Mouse (Mus musculus) gastrocnemius, adult 2 months (tissue): Measurements from ENCODE around the gene Pdxp. TPM values are rescaled to one million over a fixed set of nuclear protein-coding genes. Genes with fewer than 3 reads are reported as not detected.

Experiments used
- DNase-seq: peaks from one replicate; pipeline ENCODE4 v3.0.0; 2022
- H3K27ac ChIP-seq: fragments of 200-600 bp; 2 replicates; pipeline ENCODE4 v1.8.1; 2022; ENCODE audit warnings: mild to moderate bottlenecking
- H3K4me3 ChIP-seq: fragments of 200-600 bp; 2 replicates; pipeline ENCODE4 v1.8.1; 2022; ENCODE audit warnings: mild to moderate bottlenecking, moderate library complexity
- CTCF ChIP-seq: fragments of 200-600 bp; IDR thresholded peaks from 2 replicates; pipeline ENCODE4 v1.8.1; 2022; ENCODE audit warnings: antibody characterized with exemption, mild to moderate bottlenecking, moderate library complexity
- intact Hi-C: fragments of 180-260 bp; cut with DNase I; formaldehyde crosslinking; loops from one replicate; pipeline ENCODE4 v1.15.1; 2025
- total RNA-seq, 2 experiments: library from RNA; stranded (reverse); gene quantifications; 2 replicates each; pipeline ENCODE4 v1.2.3; 2021

Pdxp gene
- total RNA-seq, 2 experiments from 2014 or later = 1.1 to 1.4 TPM

DNA sequence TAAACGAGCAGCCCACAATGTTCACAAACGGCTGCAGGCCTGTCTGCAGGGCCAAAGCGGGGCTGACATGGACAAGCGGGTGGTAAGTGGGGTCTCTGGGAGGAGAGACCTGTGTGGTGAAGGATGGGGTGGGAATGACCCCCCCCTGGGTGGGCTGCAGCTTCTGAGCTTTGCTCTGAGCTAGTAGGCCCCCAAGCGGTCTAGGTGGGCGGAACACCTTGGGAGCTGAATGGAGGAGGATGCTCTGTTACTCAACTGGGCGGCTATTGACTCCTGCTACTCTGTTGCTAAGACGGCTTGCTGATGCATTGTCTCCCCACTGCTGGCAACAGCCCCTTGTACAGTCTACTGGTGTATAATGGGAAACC is 12.3 kb upstream of the Pdxp start:
- no peak for TF ChIP-seq CTCF
- H3K27ac ChIP-seq = 0 out of 2 replicates have a peak overlapping the region, but pooled peaks have one; percentile 8
- H3K4me3 ChIP-seq = peak overlapping the region; percentile 78; the same call in 1 of the 2 replicates
- intact Hi-C loops = loop anchor here (5.0 kb wide), 1 partner anchor 41 kb away; no protein-coding TSS in a partner anchor
- no peak for DNase-seq

DNA sequence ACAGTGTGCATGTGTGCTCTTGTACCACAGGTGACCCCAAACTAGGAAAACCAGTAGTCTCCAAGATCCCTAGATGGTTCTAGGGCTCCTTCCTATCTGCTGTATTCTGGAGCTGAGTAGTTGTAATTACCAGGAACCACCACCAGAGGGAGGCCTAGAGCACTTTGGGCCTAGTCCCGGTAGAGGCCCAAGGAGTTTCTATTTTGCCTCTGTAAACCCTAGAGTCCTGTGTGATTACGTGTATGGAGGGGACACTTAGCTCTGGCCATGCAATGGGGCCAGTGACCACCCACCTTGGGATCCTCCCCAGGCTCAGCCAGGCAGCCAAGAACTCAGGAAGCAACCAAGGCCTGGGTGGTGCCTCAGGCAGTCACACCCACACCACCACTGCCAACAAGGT is 10.5 kb upstream of the Pdxp start:
- TF ChIP-seq CTCF = peak; percentile 89
- no peak overlapping the region for H3K4me3 ChIP-seq
- DNase-seq = peak; percentile 81
- H3K27ac ChIP-seq = peak overlapping the region; percentile 71
- intact Hi-C loops = loop anchor here (5.0 kb wide), 1 partner anchor 39 kb away; no protein-coding TSS in a partner anchor

- no peak overlapping the region for H3K4me3 ChIP-seq
- no peak for DNase-seq
- intact Hi-C loops = no loop called here
- no peak for TF ChIP-seq CTCF
- no peak overlapping the region for H3K27ac ChIP-seq
These were observed 5.3 kb upstream of the Pdxp start for GRCm38 (mm10) chr15:78908399-78908798.

DNA sequence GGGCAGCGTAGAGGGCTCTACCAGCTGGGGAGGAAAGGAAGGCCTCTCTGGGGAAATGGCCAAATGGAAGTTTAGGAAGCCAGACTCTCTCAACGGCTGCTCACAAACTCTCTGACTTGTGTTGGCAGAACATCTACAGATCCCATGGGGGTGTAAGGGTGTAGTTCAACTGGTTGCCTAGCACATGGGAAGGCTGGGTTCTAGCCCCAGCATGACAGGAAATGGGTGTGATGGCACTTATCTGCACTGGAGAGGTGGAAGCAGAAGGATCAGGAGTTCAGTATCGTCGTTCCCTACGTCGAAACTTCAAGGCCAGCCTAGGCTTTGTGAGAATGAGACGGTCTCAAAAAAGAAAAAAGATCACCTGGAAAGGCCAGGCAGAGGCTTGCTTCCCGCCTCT is 4.7 kb upstream of the Pdxp start:
- intact Hi-C loops = no loop called here
- no peak for DNase-seq
- no peak overlapping the region for H3K4me3 ChIP-seq
- no peak overlapping the region for H3K27ac ChIP-seq
- TF ChIP-seq CTCF = no peak

DNA sequence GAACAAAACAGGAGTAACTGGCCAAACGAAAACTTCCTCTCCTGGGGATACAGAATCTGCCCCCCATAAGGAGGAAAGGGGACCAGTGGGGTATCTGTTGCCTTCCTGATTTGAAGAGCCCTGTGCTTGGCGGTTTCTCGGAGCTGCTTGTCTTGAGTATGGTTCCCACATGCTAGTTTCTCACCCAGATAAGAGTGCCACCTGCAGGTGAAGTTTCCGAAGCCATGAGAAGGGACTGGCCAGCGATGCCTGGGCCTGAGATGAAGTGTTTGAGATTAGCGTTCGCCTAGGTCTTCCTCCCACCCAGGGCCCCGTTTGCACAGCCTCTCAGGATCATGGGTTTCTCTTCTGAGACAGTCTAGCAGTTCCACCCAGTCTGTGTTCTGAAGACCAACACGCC is 1.7 kb upstream of the Pdxp start:
- TF ChIP-seq CTCF = peak; percentile 32; the same call in 1 of the 2 replicates
- Histone ChIP-seq H3K27ac (no peak overlapping the region), H3K4me3 (no peak overlapping the region)
- intact Hi-C loops = loop anchor here (5.0 kb wide), 1 partner anchor 160 kb away; no protein-coding TSS in a partner anchor
- DNase-seq = no peak

DNA sequence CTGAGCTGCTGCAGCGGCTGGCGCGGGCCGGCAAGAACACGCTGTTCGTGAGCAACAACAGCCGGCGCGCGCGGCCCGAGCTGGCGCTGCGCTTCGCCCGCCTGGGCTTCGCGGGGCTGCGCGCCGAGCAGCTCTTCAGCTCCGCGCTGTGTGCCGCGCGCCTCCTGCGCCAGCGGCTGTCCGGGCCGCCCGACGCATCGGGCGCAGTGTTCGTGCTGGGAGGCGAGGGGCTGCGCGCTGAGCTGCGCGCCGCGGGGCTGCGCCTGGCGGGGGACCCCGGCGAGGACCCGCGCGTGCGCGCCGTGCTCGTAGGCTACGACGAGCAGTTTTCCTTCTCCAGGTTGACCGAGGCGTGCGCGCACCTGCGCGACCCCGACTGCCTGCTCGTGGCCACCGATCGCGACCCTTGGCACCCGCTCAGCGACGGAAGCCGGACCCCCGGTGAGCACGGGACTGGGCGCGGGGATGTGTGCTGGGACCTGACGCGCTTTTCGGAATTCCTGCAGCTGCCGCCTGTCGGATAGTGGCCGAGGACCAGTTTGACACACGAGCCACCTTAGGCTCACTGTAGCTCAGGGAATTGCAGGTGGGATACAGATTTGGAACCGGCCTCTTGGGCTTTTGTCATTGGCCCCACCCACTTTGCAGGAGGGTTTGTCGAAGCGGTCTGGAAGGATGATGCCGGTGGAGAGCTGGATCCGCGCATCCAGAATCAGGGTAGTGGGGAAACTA is 538 bp downstream of the Pdxp start:
- Histone ChIP-seq H3K4me3 (peak overlapping the region; percentile 74), H3K27ac (peak overlapping the region; percentile 63)
- DNase-seq = peak; percentile 49
- intact Hi-C loops = loop anchor here (5.0 kb wide), 1 partner anchor 158 kb away; no protein-coding TSS in a partner anchor
- no peak for TF ChIP-seq CTCF

GRCm38 (mm10) chr15:78914823-78915659 is 1.3 kb downstream of the Pdxp start:
- DNase-seq = no peak
- no peak for TF ChIP-seq CTCF
- Histone ChIP-seq H3K27ac (no peak overlapping the region), H3K4me3 (peak overlapping the region; percentile 74)
- intact Hi-C loops = loop anchor here (1.0 to 5.0 kb wide), 2 partner anchors 15 to 157 kb away; no protein-coding TSS in a partner anchor

DNA sequence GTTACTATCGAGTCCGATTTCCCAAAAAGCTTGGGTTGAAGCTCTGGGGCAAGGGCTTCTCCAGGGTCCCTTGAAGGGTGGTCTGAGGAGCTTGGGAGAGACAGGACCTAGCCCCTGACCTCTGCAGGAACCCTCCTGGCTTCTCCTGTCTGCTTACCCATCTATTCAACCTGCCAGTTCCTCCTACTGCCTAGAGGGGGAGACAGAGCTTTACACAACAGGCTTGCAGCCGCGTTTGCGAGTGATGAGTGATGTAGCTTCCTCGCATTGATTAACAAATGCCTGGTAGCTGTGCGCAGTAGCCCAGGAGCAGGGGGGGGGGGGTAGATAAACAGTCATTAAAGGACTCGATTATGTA is 1.9 kb downstream of the Pdxp start:
- intact Hi-C loops = loop anchor here (1.0 kb wide), 2 partner anchors 15 to 27 kb away; no protein-coding TSS in a partner anchor

DNA sequence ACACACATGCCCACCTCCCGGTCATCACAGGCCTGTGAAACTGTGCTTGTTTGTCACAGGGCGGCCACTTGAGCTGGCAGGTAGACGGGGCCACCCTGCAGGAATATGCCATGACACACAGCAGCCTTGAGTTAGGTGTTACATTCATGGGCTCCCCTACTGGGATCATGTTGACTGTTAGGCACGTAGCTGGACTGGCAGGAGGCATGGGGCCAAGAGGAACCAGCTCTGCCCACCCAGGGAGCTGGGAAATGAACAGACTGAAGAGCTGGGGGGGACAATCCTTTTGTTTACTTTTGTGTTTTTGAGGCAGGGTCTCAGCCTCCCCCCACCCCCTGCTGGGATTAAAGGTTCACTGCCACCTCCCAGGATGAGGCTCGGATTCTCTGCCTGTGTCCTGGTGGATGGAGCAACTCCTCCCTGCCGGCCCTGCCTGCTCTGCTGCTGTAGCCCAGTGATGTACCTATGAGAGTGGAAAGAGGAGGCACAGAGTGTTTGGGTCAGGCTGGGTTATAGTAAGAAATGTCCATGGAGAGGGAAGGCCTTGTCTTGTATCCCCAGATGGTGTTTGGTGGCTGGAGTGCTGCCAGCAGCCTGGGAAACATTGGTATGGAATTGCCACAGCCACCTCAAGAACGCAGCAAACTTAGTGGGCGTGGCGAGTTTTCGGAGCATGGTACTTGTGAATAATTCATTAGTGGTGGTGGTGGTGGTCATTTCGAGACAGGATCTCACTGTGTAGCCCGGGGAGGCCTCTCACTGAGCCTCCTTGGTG is 2.5 kb downstream of the Pdxp start:
- intact Hi-C loops = loop anchor here (1.0 kb wide), 1 partner anchor 26 kb away; no protein-coding TSS in a partner anchor
- Histone ChIP-seq H3K4me3 (no peak overlapping the region), H3K27ac (no peak overlapping the region)
- DNase-seq = no peak
- no peak for TF ChIP-seq CTCF

More for the DNA sequence above, 1.9 kb downstream of the Pdxp start:
- DNase-seq = peak; percentile 73
- Histone ChIP-seq H3K27ac (no peak overlapping the region), H3K4me3 (no peak overlapping the region)
- peak; percentile 89 for TF ChIP-seq CTCF

DNA sequence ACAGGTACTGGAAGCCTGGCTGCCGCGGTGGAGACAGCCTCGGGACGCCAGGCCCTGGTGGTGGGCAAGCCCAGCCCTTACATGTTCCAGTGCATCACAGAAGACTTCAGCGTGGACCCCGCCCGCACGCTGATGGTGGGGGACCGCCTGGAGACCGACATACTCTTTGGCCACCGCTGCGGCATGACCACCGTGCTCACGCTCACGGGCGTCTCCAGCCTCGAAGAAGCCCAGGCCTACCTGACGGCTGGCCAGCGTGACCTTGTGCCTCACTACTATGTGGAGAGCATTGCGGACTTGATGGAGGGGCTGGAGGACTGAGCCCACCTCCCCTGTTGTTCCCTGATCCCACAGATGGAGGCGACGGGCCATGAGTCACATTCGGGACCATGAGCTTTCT is 4.4 kb downstream of the Pdxp start:
- Histone ChIP-seq H3K4me3 (no peak overlapping the region), H3K27ac (peak overlapping the region; percentile 1; the same call in 1 of the 2 replicates)
- DNase-seq = no peak
- intact Hi-C loops = no loop called here
- no peak for TF ChIP-seq CTCF

- intact Hi-C loops = no loop called here
- no peak overlapping the region for H3K27ac ChIP-seq
- no peak for TF ChIP-seq CTCF
- no peak overlapping the region for H3K4me3 ChIP-seq
- no peak for DNase-seq
These were observed 6.2 kb downstream of the Pdxp start for GRCm38 (mm10) chr15:78919914-78920313.

DNA sequence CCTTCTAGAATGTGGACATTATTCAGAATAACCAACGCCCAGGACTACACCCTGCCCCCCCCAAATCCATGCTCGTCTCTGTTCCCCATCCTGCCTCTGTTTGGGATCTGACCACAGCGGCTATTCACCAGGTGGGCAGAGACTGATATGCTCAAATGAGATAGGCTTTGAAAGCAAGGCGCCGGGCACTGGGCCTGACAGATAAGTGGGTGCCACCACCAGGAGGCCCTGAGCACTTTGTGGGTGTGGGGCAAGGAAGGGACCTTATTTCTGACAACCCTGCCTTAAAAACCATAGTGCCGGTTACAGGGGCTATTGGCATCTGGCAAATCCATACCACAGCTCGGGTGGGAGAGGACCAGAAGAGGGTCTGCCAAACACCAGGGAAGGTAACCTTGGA is 9.0 kb downstream of the Pdxp start:
- Histone ChIP-seq H3K27ac (no peak overlapping the region), H3K4me3 (no peak overlapping the region)
- no peak for TF ChIP-seq CTCF
- intact Hi-C loops = no loop called here
- DNase-seq = no peak
